Mouse (Mus musculus) G1E (cell line): ENCODE measurements around the gene Lce1f.

Source experiments
- CTCF ChIP-seq: IDR thresholded peaks from 2 replicates; pipeline ENCODE4 v1.5.1; 2012; ENCODE audit warnings: low read depth, low read length, inconsistent platforms, mixed read lengths
- GATA1 ChIP-seq: IDR thresholded peaks from 2 replicates; pipeline ENCODE4 v1.6.1; 2012; ENCODE audit warnings: borderline replicate concordance, low read length, inconsistent platforms, mixed read lengths
- GATA2 ChIP-seq: IDR thresholded peaks from 2 replicates; pipeline ENCODE4 v1.6.1; 2012; ENCODE audit warnings: low read depth, low read length, inconsistent platforms, borderline replicate concordance
- POLR2AphosphoS5 ChIP-seq: IDR thresholded peaks from 2 replicates; pipeline ENCODE4 v1.6.1; 2012; ENCODE audit warnings: low read depth, low read length, inconsistent platforms; ENCODE audit not compliant: insufficient replicate concordance
- TAL1 ChIP-seq: conservative IDR thresholded peaks from 2 replicates; pipeline ENCODE4 v1.6.1; 2012; ENCODE audit warnings: low read depth, low read length, inconsistent platforms, mixed read lengths

DNA sequence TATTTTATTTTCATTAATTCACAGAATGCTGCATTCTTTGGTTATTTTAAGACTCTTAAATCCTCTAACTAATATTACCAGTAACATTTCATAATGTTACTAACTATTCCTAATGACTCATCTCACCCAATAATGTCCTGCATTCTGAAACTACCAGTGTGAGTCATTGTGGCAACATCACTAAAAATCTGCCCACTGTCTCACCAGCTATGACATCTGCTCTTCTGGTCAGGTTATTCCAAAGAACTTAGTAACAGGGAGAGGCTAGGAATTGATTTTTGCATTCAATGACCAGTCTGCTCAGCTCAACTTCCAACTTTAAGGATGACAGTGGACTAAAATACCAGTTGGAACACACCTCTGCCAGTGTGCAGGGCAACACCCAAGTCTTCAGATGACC is 28.5 kb downstream of the Lce1f start:
- TF ChIP-seq TAL1 (no peak), CTCF (no peak), POLR2AphosphoS5 (no peak), GATA1 (no peak), GATA2 (no peak)
